Mouse (Mus musculus): ENCODE data around the gene Vps37b.

- no peak for TF ChIP-seq CTCF (IDR thresholded peaks at IDR 0.05; ENCODE audit: insufficient read depth, low read length)
- TF ChIP-seq POLR2A (IDR thresholded peaks at IDR 0.05; ENCODE audit: borderline replicate concordance, extremely low read depth, low read depth, low read length) = no peak
Measured at GRCm38 (mm10) chr5:124010910-124011655, 21.0 kb downstream of the Vps37b start.

Measured in lung, adult 2 months (tissue).